Mouse (Mus musculus) liver, embryonic 15.5 days (tissue): ENCODE data around the gene Nipal1. TPM values are rescaled to one million over a fixed set of nuclear protein-coding genes. Genes with fewer than 3 reads are reported as not detected.

Experiments used
- ATAC-seq: fragments of 200-750 bp; cut with Nextera tagmentation; 2 replicates; pipeline ENCODE4 v1.8.0; 2017; ENCODE audit warnings: moderate number of reproducible peaks, mild to moderate bottlenecking, moderate library complexity; ENCODE audit not compliant: insufficient read depth
- H3K27ac ChIP-seq: fragments of 300-500 bp; sonication (generic); replicated peaks from 2 replicates; pipeline ENCODE4 v1.5.1; 2015; ENCODE audit warnings: mild to moderate bottlenecking, inconsistent platforms
- H3K27me3 ChIP-seq: fragments of 300-500 bp; sonication (generic); 2 replicates; pipeline ENCODE4 v1.6.1; 2015; ENCODE audit warnings: mild to moderate bottlenecking, inconsistent platforms
- H3K36me3 ChIP-seq: fragments of 300-500 bp; sonication (generic); replicated peaks from 2 replicates; pipeline ENCODE4 v1.6.1; 2015; ENCODE audit warnings: moderate library complexity, mild to moderate bottlenecking, inconsistent platforms
- H3K4me1 ChIP-seq: fragments of 300-500 bp; sonication (generic); replicated peaks from 2 replicates; pipeline ENCODE4 v1.6.1; 2015; ENCODE audit warnings: inconsistent platforms
- H3K4me2 ChIP-seq: fragments of 300-500 bp; sonication (generic); 2 replicates; pipeline ENCODE4 v1.6.1; 2015; ENCODE audit warnings: moderate library complexity, mild to moderate bottlenecking, inconsistent platforms
- H3K4me3 ChIP-seq: fragments of 300-500 bp; sonication (generic); replicated peaks from 2 replicates; pipeline ENCODE4 v1.5.1; 2015; ENCODE audit warnings: mild to moderate bottlenecking, inconsistent platforms
- H3K9ac ChIP-seq: fragments of 300-500 bp; sonication (generic); 2 replicates; pipeline ENCODE4 v1.6.1; 2015; ENCODE audit warnings: moderate library complexity, mild to moderate bottlenecking, inconsistent platforms
- H3K9me3 ChIP-seq: fragments of 300-500 bp; sonication (generic); replicated peaks from 2 replicates; pipeline ENCODE4 v1.6.1; 2016; ENCODE audit warnings: inconsistent platforms
- WGBS: fragments of 180-500 bp; shearing (Covaris S2); methylation state at CpG from one replicate; pipeline ENCODE4 v1.1.7; 2015; ENCODE audit warnings: mixed read lengths; ENCODE audit not compliant: insufficient replicate concordance; 5-methylcytosine and 5-hydroxymethylcytosine counted together
- polyA plus RNA-seq: library from polyadenylated mRNA; unstranded; fragments of >200 nt; fragmentation: Nextera tagmentation; extraction: Ambion mirVana; gene quantifications from 2 replicates; pipeline ENCODE4 v1.2.1, GENCODE M21; 2015

The Nipal1 gene
- 28.1 and 35.4 TPM in 2 replicates for polyA plus RNA-seq

DNA sequence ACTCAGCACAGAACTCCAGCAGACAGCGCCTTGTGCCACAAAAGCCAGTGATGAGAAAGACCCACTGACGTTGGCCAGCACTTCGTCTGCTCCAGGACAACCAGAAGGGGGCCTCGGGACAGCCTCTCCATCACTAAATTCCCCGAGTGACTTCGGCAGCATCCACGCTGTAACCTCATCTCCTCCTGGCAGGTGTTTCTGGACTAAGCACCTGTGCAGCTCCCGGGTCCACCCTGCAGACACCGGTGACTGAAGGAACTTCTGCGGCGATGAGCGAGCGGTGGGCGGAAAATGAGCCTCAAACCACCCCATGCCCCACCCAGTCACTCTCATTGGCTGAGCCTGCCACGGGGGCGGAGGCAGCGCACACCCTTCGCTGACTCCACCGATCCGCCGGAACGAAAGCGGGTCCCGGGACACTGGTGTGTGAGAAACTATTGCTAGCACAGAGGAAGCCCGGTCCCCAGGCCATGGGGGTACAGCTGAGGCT is at the start of gene Nipal1:
Nipal1 (plus strand) TSS at position 378 of the 490 bp plus-strand sequence.
- peak; percentile 83 for ATAC-seq
- peak within 1 kb of the TSS; percentile 46; the same call in 1 of the 2 replicates for H3K9ac ChIP-seq
- H3K27ac ChIP-seq = peak within 1 kb of the TSS; percentile 59
- no peaks in the 10 kb centered on the region for H3K9me3 ChIP-seq
- H3K4me2 ChIP-seq = peak within 1 kb of the TSS; percentile 76
- H3K4me1 ChIP-seq = peaks cover 8% of the 10 kb centered on the region
- peaks cover 34% of the 10 kb centered on the region for H3K27me3 ChIP-seq
- H3K36me3 ChIP-seq = no peaks in the 10 kb centered on the region
- WGBS = 1% methylated on average over 25 of the region's 25 CpGs
- peak within 1 kb of the TSS; percentile 58 for H3K4me3 ChIP-seq

DNA sequence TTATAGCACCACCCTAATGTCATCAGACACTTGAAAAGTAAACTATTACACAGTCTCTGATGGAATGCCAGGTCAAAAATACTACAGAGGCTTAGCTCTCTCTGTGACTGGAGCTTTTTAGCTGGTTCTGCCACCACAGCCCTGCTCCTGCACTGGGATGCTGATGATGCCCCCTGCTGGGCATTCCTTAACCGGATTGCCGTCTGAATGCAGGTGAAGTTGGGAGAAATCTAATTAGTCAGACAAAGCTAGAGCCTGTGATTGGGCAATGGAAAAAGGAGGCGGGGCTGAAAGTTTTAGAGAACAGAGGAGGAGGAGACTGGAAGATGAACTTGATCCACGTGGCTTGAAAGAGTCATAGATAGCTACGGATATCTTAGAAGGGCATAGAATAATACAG is 46.6 kb upstream of the Nipal1 start:
- ATAC-seq = no peak
- H3K9ac ChIP-seq = no peak overlapping the region
- no peak overlapping the region for H3K4me3 ChIP-seq
- WGBS = 16% methylated on average over 5 of the region's 5 CpGs
- H3K27me3 ChIP-seq = no peaks in the 10 kb centered on the region
- no peak overlapping the region for H3K27ac ChIP-seq
- H3K4me2 ChIP-seq = no peak overlapping the region
- H3K9me3 ChIP-seq = no peaks in the 10 kb centered on the region
- no peaks in the 10 kb centered on the region for H3K36me3 ChIP-seq
- no peaks in the 10 kb centered on the region for H3K4me1 ChIP-seq

DNA sequence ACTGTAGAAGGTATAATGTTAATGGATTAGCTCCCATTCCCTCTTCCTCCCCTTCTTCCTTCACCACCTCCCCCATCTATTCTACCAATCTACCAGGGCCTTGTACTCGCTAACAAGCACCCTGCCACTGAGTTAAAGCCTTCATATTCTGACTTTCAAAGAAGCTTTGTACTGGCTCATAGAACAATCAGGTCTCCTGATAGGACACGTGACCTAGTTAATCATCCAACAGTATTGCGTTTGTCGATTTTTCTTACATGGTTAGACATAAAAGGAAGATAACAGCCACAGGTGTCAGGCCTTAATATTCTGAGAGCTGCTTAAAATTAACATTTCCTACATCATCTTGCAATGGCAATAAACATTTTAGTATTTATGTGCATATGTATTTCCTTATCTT is 44.5 kb upstream of the Nipal1 start:
- 62% methylated on average over 4 of the region's 4 CpGs for WGBS
- H3K4me2 ChIP-seq = no peak overlapping the region
- H3K27me3 ChIP-seq = no peaks in the 10 kb centered on the region
- H3K4me1 ChIP-seq = no peaks in the 10 kb centered on the region
- no peak overlapping the region for H3K4me3 ChIP-seq
- H3K9ac ChIP-seq = no peak overlapping the region
- ATAC-seq = no peak
- no peak overlapping the region for H3K27ac ChIP-seq
- H3K9me3 ChIP-seq = no peaks in the 10 kb centered on the region
- no peaks in the 10 kb centered on the region for H3K36me3 ChIP-seq

DNA sequence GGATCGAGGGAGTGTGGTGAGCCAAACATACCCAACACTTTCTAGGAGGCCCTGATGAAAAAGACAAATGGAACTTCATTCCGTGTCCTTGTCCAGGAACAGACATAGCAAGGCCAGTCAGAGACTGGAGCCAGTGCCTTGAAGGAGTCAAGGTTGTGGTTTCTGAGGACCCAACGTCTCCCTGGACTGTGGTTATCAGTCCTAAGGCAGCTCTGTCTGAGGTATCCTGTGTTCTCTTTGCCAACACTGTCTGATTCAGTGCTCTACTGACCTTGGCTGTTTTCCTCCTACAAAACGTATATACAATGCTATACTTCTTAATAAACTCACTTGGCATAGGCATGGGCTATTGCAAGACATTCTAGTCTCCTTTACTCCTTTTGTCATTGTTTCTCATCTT is 30.2 kb upstream of the Nipal1 start:
- no peak overlapping the region for H3K4me2 ChIP-seq
- no peak overlapping the region for H3K9ac ChIP-seq
- H3K4me1 ChIP-seq = no peaks in the 10 kb centered on the region
- H3K27me3 ChIP-seq = no peaks in the 10 kb centered on the region
- H3K36me3 ChIP-seq = no peaks in the 10 kb centered on the region
- no peak overlapping the region for H3K4me3 ChIP-seq
- H3K27ac ChIP-seq = no peak overlapping the region
- H3K9me3 ChIP-seq = no peaks in the 10 kb centered on the region
- ATAC-seq = no peak
- 44% methylated on average over 4 of the region's 4 CpGs for WGBS

DNA sequence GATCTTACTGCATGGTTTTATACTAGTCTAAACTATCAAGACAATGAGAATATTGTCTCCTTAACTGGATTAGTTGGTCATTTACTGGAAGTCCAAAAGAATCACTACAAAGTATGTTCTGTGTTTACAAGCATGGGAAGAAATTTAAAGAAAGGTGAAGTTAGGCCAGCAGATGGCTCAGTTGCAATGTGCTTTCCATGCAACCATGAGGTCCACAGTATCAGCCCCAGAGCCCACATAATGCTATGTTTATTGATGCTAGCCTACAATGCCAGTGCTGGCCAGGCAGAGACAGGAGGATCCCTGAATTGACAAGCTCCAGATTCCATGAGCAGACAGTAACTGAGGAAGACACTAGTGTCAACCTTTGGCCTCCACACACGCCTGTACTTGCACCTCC is 26.6 kb upstream of the Nipal1 start:
- Histone ChIP-seq H3K9ac (no peak overlapping the region), H3K9me3 (no peaks in the 10 kb centered on the region), H3K4me2 (no peak overlapping the region), H3K4me1 (no peaks in the 10 kb centered on the region), H3K4me3 (no peak overlapping the region), H3K27me3 (no peaks in the 10 kb centered on the region), H3K36me3 (no peaks in the 10 kb centered on the region), H3K27ac (no peak overlapping the region)
- ATAC-seq = no peak
- 47% methylated on average over 1 of the region's 1 CpGs for WGBS

DNA sequence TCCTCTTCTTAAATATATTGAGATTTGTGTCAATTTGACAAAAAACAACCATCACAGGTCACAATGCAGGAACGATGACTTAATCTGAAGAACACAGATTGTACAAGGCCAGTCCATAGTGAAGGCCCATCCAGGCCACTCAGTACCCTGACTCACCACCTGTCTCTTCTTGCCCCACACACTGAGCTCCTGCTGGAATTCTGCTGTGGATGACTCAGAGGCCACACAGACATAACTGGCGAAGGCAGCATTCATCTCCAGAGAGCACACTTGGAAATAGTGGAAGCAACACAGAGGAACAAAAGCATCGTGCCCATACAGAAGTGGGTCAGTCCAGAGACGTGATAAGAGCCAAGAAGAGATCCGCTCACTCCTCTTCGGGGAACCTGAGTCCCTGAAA is 17.6 kb upstream of the Nipal1 start:
- WGBS = 66% methylated on average over 6 of the region's 6 CpGs
- Histone ChIP-seq H3K36me3 (no peaks in the 10 kb centered on the region), H3K27me3 (no peaks in the 10 kb centered on the region), H3K4me1 (no peaks in the 10 kb centered on the region), H3K9me3 (no peaks in the 10 kb centered on the region), H3K4me3 (no peak overlapping the region), H3K9ac (no peak overlapping the region), H3K4me2 (no peak overlapping the region), H3K27ac (no peak overlapping the region)
- no peak for ATAC-seq

DNA sequence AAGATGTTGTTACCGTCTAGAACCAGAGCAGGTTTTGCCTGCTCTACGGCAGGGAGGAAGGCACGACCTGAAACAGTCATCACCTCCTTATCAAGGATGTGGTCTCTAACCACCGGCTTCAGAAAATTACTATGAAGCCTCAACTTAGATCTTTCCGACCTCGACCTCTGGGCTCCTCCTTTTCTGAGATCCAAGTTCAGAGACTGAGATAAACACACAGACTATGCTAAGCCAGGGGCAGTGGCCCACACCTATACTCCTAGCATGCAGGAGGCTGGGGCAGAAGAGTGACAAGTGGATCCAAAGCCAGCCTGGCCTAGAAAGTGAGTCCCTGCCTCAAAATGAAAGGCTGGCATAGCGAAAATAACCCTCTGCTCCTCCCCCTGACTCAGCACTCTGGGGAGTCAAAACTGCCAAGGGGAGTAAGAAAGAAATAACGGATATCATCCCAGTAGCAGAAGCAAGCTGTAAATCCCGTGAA is 12.8 kb upstream of the Nipal1 start:
- WGBS = 26% methylated on average over 9 of the region's 9 CpGs
- H3K4me1 ChIP-seq = no peaks in the 10 kb centered on the region
- H3K27ac ChIP-seq = no peak overlapping the region
- no peak overlapping the region for H3K9ac ChIP-seq
- H3K36me3 ChIP-seq = no peaks in the 10 kb centered on the region
- no peak for ATAC-seq
- no peaks in the 10 kb centered on the region for H3K9me3 ChIP-seq
- H3K27me3 ChIP-seq = no peaks in the 10 kb centered on the region
- H3K4me2 ChIP-seq = no peak overlapping the region; the same call in 1 of the 2 replicates
- no peak overlapping the region for H3K4me3 ChIP-seq

DNA sequence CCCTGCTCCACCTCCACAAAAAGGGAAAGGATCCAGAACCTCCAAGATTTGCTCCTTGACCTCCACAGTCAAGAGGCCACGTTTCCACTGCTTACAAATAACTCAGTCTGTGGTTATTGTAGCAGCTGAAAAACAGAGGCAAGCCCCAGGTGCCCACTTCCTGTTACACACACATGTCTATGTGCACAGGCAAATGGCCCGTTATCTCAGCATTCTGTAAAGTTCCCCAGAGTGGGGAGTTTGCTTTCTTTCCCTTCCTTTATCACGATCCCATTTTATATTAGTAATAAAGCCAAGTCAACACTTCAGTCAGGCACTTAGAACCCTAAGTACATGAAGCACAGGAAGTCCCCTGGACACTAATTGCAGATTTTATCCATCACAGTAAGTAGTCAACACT is 11.5 kb upstream of the Nipal1 start:
- no peak overlapping the region for H3K4me2 ChIP-seq
- no peaks in the 10 kb centered on the region for H3K36me3 ChIP-seq
- 16% methylated on average over 3 of the region's 3 CpGs for WGBS
- H3K27me3 ChIP-seq = no peaks in the 10 kb centered on the region
- H3K27ac ChIP-seq = no peak overlapping the region
- no peaks in the 10 kb centered on the region for H3K9me3 ChIP-seq
- ATAC-seq = no peak
- H3K9ac ChIP-seq = no peak overlapping the region
- no peak overlapping the region for H3K4me3 ChIP-seq
- no peaks in the 10 kb centered on the region for H3K4me1 ChIP-seq

DNA sequence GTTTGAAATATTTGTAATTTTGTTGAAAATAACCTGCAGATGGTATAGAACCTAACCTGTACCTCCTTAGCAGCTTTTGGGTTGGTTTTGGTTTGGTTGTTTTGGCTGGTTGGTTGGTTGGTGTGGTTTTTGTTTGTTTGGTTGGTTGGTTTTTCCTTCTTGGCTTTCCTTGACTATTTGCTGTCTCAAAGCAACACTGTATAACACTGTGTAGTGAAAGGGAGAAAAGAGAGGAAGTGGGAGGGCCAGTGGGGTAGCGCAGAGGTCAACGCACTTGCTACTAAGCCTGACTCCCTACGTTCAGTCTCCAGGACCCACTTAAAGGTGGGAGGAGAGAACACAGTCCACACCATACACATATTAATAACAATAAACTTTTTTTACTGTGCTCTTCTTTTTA is 11.0 kb upstream of the Nipal1 start:
- Histone ChIP-seq H3K27ac (no peak overlapping the region), H3K4me1 (no peaks in the 10 kb centered on the region), H3K9ac (no peak overlapping the region), H3K4me2 (no peak overlapping the region), H3K36me3 (no peaks in the 10 kb centered on the region), H3K27me3 (no peaks in the 10 kb centered on the region), H3K4me3 (no peak overlapping the region), H3K9me3 (no peaks in the 10 kb centered on the region)
- WGBS = 56% methylated on average over 3 of the region's 3 CpGs
- no peak for ATAC-seq

DNA sequence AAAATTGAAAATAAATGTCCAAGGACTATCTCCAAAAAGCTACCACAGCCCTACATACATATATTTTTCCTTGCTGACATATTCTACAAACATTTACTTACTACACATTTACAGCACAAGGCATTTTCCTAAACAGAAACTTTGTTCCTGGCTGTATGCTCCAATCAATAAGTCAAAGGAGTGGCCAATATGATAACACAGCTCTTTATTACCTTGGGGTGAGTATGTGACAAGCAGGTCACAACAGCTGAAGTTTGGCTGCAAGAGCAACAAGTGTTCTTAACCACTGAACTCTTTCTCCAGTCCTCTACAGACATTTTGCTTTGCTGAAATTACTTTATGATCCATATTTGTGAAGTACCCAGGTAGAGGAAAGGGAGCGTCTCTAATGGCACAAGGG is 7.5 kb upstream of the Nipal1 start:
- Histone ChIP-seq H3K36me3 (no peaks in the 10 kb centered on the region), H3K9ac (no peak overlapping the region), H3K4me2 (no peak overlapping the region), H3K4me3 (no peak overlapping the region), H3K27me3 (no peaks in the 10 kb centered on the region), H3K27ac (no peak overlapping the region), H3K4me1 (no peaks in the 10 kb centered on the region), H3K9me3 (no peaks in the 10 kb centered on the region)
- 56% methylated on average over 1 of the region's 1 CpGs for whole genome bisulfite sequencing
- ATAC-seq = no peak

DNA sequence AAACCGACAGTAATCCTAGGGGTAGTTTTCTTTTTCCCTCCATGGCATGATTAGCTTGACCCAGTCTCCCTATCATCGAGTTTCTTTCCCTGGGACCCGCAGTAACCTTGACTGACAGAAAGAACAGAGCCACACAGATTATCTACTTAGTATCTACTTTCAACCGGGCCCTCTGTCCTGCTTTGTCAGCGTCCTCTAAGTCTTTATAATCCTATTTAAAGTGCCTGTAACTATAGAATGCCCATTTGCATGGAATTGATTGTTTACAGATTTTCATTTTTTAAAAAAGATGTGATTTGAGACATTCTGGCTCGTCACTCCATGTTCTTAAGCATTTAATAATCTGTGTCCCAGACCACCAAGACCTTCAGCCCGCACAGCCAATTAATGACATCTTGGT is 3.9 kb upstream of the Nipal1 start:
- no peak overlapping the region for H3K4me3 ChIP-seq
- no peak overlapping the region for H3K27ac ChIP-seq
- ATAC-seq = no peak
- peaks cover 8% of the 10 kb centered on the region for H3K4me1 ChIP-seq
- H3K9me3 ChIP-seq = no peaks in the 10 kb centered on the region
- WGBS = 49% methylated on average over 7 of the region's 7 CpGs
- peaks cover 26% of the 10 kb centered on the region for H3K27me3 ChIP-seq
- H3K4me2 ChIP-seq = no peak overlapping the region
- no peaks in the 10 kb centered on the region for H3K36me3 ChIP-seq
- H3K9ac ChIP-seq = no peak overlapping the region

DNA sequence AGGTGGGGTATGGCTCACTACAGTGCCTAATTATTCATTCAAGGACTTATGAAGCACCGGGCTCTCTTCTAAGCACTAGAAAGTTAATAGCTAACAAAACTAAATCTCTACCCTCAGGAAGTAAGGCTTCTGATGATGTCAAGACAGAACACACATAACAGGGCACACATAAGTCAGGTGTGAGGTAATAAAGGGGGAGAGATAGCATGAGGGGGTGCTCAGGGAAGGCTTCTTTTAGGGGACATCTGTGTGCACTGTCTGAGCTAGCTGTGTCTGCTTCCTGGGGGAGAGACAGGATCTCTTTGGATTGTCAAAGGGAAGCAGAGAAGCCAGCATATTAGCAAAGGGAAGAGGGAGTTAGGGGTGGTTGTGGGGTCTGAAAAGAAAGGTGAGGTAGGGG is 3.4 kb upstream of the Nipal1 start, which contains the start of gene Cnga1:
Cnga1 (minus strand) TSS at position 101 of the 400 bp plus-strand sequence.
- Histone ChIP-seq H3K27ac (no peak within 1 kb of the TSS), H3K4me3 (no peak within 1 kb of the TSS), H3K9me3 (no peaks in the 10 kb centered on the region), H3K4me1 (peaks cover 8% of the 10 kb centered on the region), H3K4me2 (no peak within 1 kb of the TSS), H3K27me3 (peaks cover 31% of the 10 kb centered on the region), H3K9ac (no peak within 1 kb of the TSS), H3K36me3 (no peaks in the 10 kb centered on the region)
- no peak for ATAC-seq
- 58% methylated on average over 1 of the region's 1 CpGs for WGBS
